Mouse (Mus musculus) limb, embryonic 14.5 days (tissue): ENCODE data around the gene Hspd1. TPM values are rescaled to one million over a fixed set of nuclear protein-coding genes. Genes with fewer than 3 reads are reported as not detected.

ENCODE experiments used
- ATAC-seq: fragments of 200-750 bp; cut with Nextera tagmentation; 2 replicates; pipeline ENCODE4 v1.8.0; 2017; ENCODE audit warnings: low read depth, moderate number of reproducible peaks, moderate TSS enrichment; ENCODE audit not compliant: low FRiP score
- DNase-seq: peaks from one replicate; pipeline ENCODE4 v3.0.0-alpha.2; 2015; ENCODE audit warnings: low spot score
- H3K27ac ChIP-seq: fragments of 300-500 bp; sonication (generic); replicated peaks from 2 replicates; pipeline ENCODE4 v1.5.1; 2014; ENCODE audit warnings: low read depth, mild to moderate bottlenecking, low read length, moderate library complexity, mixed read lengths
- H3K27me3 ChIP-seq: fragments of 300-500 bp; sonication (generic); 2 replicates; pipeline ENCODE4 v1.6.1; 2014; ENCODE audit warnings: low read length, mixed read lengths; ENCODE audit not compliant: control insufficient read depth, insufficient read depth
- H3K36me3 ChIP-seq: fragments of 300-500 bp; sonication (generic); 2 replicates; pipeline ENCODE4 v1.6.1; 2014; ENCODE audit warnings: mild to moderate bottlenecking, low read length, moderate library complexity, mixed read lengths; ENCODE audit not compliant: control insufficient read depth, insufficient read depth
- H3K4me1 ChIP-seq: fragments of 300-500 bp; sonication (generic); 2 replicates; pipeline ENCODE4 v1.6.1; 2014; ENCODE audit warnings: antibody characterized with exemption, low read length, mixed read lengths; ENCODE audit not compliant: control insufficient read depth, insufficient read depth
- H3K4me2 ChIP-seq: fragments of 300-500 bp; sonication (generic); replicated peaks from 2 replicates; pipeline ENCODE4 v1.6.1; 2014; ENCODE audit warnings: low read depth, mild to moderate bottlenecking, low read length, moderate library complexity; ENCODE audit not compliant: severe bottlenecking
- H3K4me3 ChIP-seq: fragments of 300-500 bp; sonication (generic); replicated peaks from 2 replicates; pipeline ENCODE4 v1.5.1; 2014; ENCODE audit warnings: low read length
- H3K9ac ChIP-seq: fragments of 300-500 bp; sonication (generic); 2 replicates; pipeline ENCODE4 v1.6.1; 2014; ENCODE audit warnings: mild to moderate bottlenecking, low read depth, low read length, moderate library complexity; ENCODE audit not compliant: severe bottlenecking
- H3K9me3 ChIP-seq: fragments of 300-500 bp; sonication (generic); 2 replicates; pipeline ENCODE4 v1.6.1; 2016; ENCODE audit warnings: low read length; ENCODE audit not compliant: control insufficient read depth
- POLR2A ChIP-seq: fragments of 200-500 bp; IDR thresholded peaks from 2 replicates; pipeline ENCODE4 v1.8.0; 2012; ENCODE audit warnings: inconsistent platforms, mild to moderate bottlenecking, moderate library complexity, borderline replicate concordance; ENCODE audit not compliant: insufficient read depth, insufficient read length; ENCODE audit errors: extremely low read depth
- WGBS: fragments of 180-500 bp; shearing (Covaris S2); extraction: QIAGEN DNeasy Blood & Tissue Kit; methylation state at CpG from one replicate; pipeline ENCODE4 v1.1.7; 2014; 5-methylcytosine and 5-hydroxymethylcytosine counted together
- polyA plus RNA-seq, 2 experiments: library from polyadenylated mRNA; depleted of rRNA in 1 of 2; stranded (reverse) in 1 of 2; unstranded in 1 of 2; fragments of >200 nt; fragmentation: Nextera tagmentation in 1 of 2; extraction: Ambion mirVana in 1 of 2; gene quantifications; 2 replicates each; pipeline versions ENCODE4 v1.2.1 to v1.2.3; 2012 to 2014

Hspd1 gene
- polyA plus RNA-seq, 2 experiments = 161 to 252 TPM

GRCm38 (mm10) chr1:55048841-55049587, 39.0 kb downstream of the Hspd1 start:
- WGBS = 64% methylated on average over 4 of the region's 4 CpGs
- Histone ChIP-seq H3K27ac (no peak overlapping the region), H3K9me3 (no peaks in the 10 kb centered on the region), H3K36me3 (no peaks in the 10 kb centered on the region), H3K4me1 (no peaks in the 10 kb centered on the region; the same call in 1 of the 2 replicates), H3K9ac (no peak overlapping the region), H3K27me3 (no peaks in the 10 kb centered on the region), H3K4me2 (no peak overlapping the region), H3K4me3 (no peak overlapping the region)
- DNase-seq = no peak
- TF ChIP-seq POLR2A = no peak
- ATAC-seq = no peak

- no peak overlapping the region for H3K4me2 ChIP-seq
- no peak overlapping the region for H3K4me3 ChIP-seq
- H3K27ac ChIP-seq = no peak overlapping the region
- 0 out of 2 replicates have a peak, but pooled peaks cover 4% of the 10 kb centered on the region for H3K9me3 ChIP-seq
- no peaks in the 10 kb centered on the region for H3K27me3 ChIP-seq
- no peak for DNase-seq
- WGBS = 69% methylated on average over 3 of the region's 3 CpGs
- ATAC-seq = no peak
- no peaks in the 10 kb centered on the region for H3K36me3 ChIP-seq
- no peaks in the 10 kb centered on the region for H3K4me1 ChIP-seq
- H3K9ac ChIP-seq = no peak overlapping the region
- no peak for TF ChIP-seq POLR2A
Observed at GRCm38 (mm10) chr1:55043164-55043563, 44.9 kb downstream of the Hspd1 start.

GRCm38 (mm10) chr1:55042246-55042645, 45.8 kb downstream of the Hspd1 start:
- no peak for DNase-seq
- H3K27me3 ChIP-seq = no peaks in the 10 kb centered on the region
- 47% methylated on average over 1 of the region's 1 CpGs for WGBS
- ATAC-seq = no peak
- no peak overlapping the region for H3K9ac ChIP-seq
- H3K4me2 ChIP-seq = no peak overlapping the region
- H3K4me3 ChIP-seq = no peak overlapping the region
- H3K9me3 ChIP-seq = 0 out of 2 replicates have a peak, but pooled peaks cover 4% of the 10 kb centered on the region
- TF ChIP-seq POLR2A = no peak
- H3K27ac ChIP-seq = no peak overlapping the region
- H3K36me3 ChIP-seq = no peaks in the 10 kb centered on the region
- H3K4me1 ChIP-seq = no peaks in the 10 kb centered on the region

DNA sequence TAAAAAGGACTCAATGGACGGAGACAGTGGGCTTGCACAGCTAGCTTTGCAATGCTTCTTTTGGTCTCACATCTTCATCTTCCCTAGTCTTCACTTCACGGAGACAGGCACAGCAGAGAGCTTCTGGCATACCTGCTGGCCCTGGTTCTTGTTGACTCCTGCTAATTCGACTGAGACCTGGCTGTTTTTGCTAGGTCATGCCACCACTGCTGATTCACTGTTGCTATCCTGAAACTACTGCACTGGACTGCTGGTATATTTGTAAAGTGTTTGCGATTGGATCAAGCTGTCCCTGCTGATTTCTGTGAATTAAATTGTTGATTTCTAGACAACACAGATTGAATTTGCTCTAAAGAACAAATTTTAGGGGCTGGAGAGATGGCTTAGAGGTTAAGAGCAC, 46.4 kb downstream of the Hspd1 start:
- 80% methylated on average over 4 of the region's 4 CpGs for WGBS
- no peaks in the 10 kb centered on the region for H3K4me1 ChIP-seq
- no peak overlapping the region for H3K9ac ChIP-seq
- 0 out of 2 replicates have a peak, but pooled peaks cover 4% of the 10 kb centered on the region for H3K9me3 ChIP-seq
- no peak overlapping the region for H3K4me3 ChIP-seq
- DNase-seq = no peak
- no peak overlapping the region for H3K27ac ChIP-seq
- no peak for TF ChIP-seq POLR2A
- ATAC-seq = no peak
- H3K27me3 ChIP-seq = no peaks in the 10 kb centered on the region
- H3K4me2 ChIP-seq = no peak overlapping the region
- H3K36me3 ChIP-seq = no peaks in the 10 kb centered on the region

- DNase-seq (no peak), ATAC-seq (no peak)
- TF ChIP-seq POLR2A = no peak
- 83% methylated on average over 1 of the region's 1 CpGs for WGBS
- Histone ChIP-seq H3K27ac (no peak overlapping the region), H3K36me3 (no peaks in the 10 kb centered on the region), H3K9me3 (0 out of 2 replicates have a peak, but pooled peaks cover 4% of the 10 kb centered on the region), H3K4me1 (no peaks in the 10 kb centered on the region), H3K27me3 (no peaks in the 10 kb centered on the region), H3K4me2 (no peak overlapping the region), H3K4me3 (no peak overlapping the region), H3K9ac (no peak overlapping the region)
Observed at GRCm38 (mm10) chr1:55039944-55040343, 48.1 kb downstream of the Hspd1 start.
